Mouse (Mus musculus) right cerebral cortex, postnatal 4 days (tissue): Measurements from ENCODE around the gene Lins1.

Experiments used
- DNase-seq: peaks from one replicate; pipeline ENCODE4 v3.0.0-alpha.2; 2022

Lins1 gene

GRCm38 (mm10) chr7:66733431-66733830, 43.7 kb downstream of the Lins1 start:
- no peak for DNase-seq

- DNase-seq = no peak
Observed at GRCm38 (mm10) chr7:66733882-66734281, 44.2 kb downstream of the Lins1 start.

- DNase-seq = no peak
Observed at GRCm38 (mm10) chr7:66734466-66734865, 44.8 kb downstream of the Lins1 start.

GRCm38 (mm10) chr7:66734993-66735392, 45.3 kb downstream of the Lins1 start:
- no peak for DNase-seq

DNA sequence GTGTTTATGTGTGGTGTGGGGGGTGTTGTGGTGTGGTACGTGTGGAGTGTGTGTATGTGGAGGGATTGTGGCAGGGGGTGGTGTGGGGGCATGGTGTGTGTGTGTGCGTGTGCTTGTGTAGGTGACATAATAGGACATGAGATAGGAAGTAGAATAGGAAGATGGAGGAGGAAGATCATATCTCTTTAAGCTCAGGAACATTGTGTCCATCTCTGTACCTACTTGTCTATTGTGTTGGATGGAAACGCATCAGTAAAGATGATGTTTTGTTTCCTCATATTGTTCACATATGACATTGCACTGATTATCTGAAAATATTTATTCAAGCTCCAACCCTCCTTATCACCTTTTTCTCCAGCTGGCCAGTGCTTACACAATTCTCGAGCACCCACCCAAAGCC, 47.7 kb downstream of the Lins1 start:
- DNase-seq = no peak

GRCm38 (mm10) chr7:66741008-66741407, 51.3 kb downstream of the Lins1 start:
- DNase-seq = no peak

- DNase-seq = no peak
Observed at GRCm38 (mm10) chr7:66741412-66741811, 51.7 kb downstream of the Lins1 start.

DNA sequence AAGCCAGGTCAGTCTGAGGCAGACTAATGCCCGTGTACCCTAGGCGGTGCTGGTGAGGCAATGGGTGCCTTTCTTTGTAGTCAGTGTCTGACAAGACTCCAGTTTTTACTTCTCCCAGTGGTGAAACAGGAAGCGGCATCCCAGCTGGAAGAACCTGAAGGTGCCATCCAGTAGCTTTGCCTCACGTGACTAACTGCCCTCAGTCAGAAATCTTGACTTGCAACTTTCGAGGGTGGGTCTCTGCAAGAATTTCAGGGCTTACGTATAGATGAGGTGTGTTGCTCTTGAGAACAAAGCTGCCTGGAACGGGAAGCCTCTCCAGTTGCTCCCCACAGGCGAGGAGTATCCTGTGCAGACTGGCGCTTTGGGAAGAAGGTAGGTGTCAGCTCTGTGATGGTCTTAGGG, 53.7 kb downstream of the Lins1 start, which contains the start of gene Cers3:
Cers3 (plus strand) TSS at position 128 of the 405 bp plus-strand sequence.
- no peak for DNase-seq

- no peak for DNase-seq
Observed at GRCm38 (mm10) chr7:66746972-66747371, 57.3 kb downstream of the Lins1 start.

DNA sequence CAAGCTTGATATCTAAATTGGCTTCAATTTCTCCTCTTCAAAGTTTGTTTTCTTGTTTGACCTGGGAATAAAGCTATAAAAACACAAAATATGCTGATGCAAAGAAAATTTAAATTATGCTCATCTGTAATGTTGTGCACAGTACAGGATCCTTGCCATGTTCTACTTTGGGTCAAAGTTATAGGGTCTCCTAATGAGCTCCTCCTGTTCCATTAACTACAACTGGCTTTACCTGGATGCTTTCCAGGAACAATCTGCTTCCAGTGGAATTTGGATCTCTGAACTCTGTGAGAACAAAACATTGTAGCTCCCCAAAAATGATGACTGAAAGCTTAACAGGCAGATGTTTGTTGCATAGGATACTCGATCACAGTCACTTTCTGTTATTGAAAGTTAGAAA, 60.3 kb downstream of the Lins1 start:
- no peak for DNase-seq

- no peak for DNase-seq
Observed at GRCm38 (mm10) chr7:66753816-66754215, 64.1 kb downstream of the Lins1 start.

GRCm38 (mm10) chr7:66755611-66756010, 65.9 kb downstream of the Lins1 start:
- DNase-seq = no peak
